Mouse (Mus musculus): ENCODE measurements around the gene Bcl2l2. TPM values are rescaled to one million over a fixed set of nuclear protein-coding genes. Genes with fewer than 3 reads are reported as not detected.

The Bcl2l2 gene
- polyA plus RNA-seq, 1 experiment from 2014 or later, result 3.3 TPM

- no peak within 1 kb of the TSS for H3K9ac ChIP-seq
- peaks cover 3% of the 10 kb centered on the region; the same call in 1 of the 2 replicates for H3K27me3 ChIP-seq
- no peaks in the 10 kb centered on the region for H3K36me3 ChIP-seq (replicated peaks)
- H3K4me1 ChIP-seq, result peaks cover 7% of the 10 kb centered on the region
- no peak for ATAC-seq (ENCODE audit: low FRiP score)
- H3K4me2 ChIP-seq, result no peak within 1 kb of the TSS
- no peak within 1 kb of the TSS for H3K4me3 ChIP-seq (replicated peaks)
- no peak within 1 kb of the TSS for H3K27ac ChIP-seq
- 85% methylated on average over 5 of the region's 5 CpGs for WGBS
- no peaks in the 10 kb centered on the region for H3K9me3 ChIP-seq
Observed at GRCm38 (mm10) chr14:54870861-54871260, 12.3 kb upstream of the Bcl2l2 start, which contains the start of gene Homez. Gene Homez, minus strand, starts transcription at chr14:54870961.

DNA sequence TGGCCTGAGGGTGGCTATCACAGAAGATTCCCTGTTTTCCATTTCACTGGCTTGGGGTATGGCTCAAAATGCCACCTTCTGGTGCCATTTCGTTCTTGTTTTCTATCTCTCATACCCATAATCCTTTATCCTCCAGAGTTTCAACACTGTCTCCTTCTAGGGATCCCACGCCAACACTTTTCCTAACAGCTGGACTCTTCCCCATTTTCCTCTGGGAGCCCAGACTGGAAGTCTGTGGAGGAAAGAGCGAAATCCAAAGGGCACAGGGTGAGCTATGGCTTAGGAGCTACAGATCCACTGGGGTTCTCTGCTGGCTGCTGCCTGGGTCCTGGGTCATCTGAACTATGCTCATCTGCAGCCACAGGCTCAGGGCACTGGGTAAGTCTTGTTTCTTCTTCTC, 9.0 kb upstream of the Bcl2l2 start:
- H3K36me3 ChIP-seq (replicated peaks), result no peaks in the 10 kb centered on the region
- no peaks in the 10 kb centered on the region for H3K9me3 ChIP-seq
- H3K4me1 ChIP-seq, result peaks cover 16% of the 10 kb centered on the region
- H3K27ac ChIP-seq, result no peak overlapping the region
- WGBS, result 95% methylated on average over 3 of the region's 3 CpGs
- ATAC-seq (ENCODE audit: low FRiP score), result no peak
- H3K4me3 ChIP-seq (replicated peaks), result no peak overlapping the region
- 0 out of 2 replicates have a peak overlapping the region, but pooled peaks have one; percentile 12 for H3K9ac ChIP-seq
- peaks cover 10% of the 10 kb centered on the region; the same call in 1 of the 2 replicates for H3K27me3 ChIP-seq
- no peak overlapping the region for H3K4me2 ChIP-seq

DNA sequence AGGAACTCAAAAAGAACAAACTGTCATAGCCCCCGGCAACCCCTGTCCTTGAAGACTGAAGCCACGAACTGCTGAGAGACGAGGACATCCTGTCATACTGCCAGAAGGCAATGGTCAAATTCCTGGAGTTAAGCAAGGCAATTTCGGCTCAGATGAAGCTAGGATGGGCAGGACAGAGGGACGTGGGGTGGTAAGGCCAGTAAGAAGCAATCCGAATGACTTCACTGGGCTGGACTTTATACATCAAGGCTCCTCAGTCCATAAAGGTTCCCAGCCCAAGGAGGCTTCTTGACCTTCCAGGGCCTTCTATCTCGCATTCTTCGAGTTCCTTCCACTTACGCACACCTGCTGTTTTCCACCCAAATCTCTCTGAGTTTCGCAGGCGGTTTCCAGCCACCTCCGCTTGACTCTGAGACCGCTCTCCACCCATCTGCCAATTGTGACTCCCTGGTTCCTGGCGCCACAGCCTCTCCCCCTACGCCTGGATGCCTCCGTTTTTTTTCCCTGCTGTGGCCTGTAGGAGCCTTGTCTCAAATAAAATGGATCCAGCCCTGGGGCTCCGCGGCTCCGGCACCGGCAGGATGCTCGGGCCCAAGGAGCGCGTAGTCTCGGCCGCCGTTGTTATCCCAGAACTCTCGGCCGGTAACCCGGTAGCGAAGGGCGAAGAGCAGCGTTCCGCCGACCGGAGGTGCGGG, 7.2 kb upstream of the Bcl2l2 start:
- WGBS, result 3% methylated on average over 36 of the region's 36 CpGs
- Histone ChIP-seq H3K4me2 (peak overlapping the region; percentile 92), H3K9me3 (no peaks in the 10 kb centered on the region), H3K4me1 (peaks cover 16% of the 10 kb centered on the region), H3K36me3 (replicated peaks) (no peaks in the 10 kb centered on the region), H3K4me3 (replicated peaks) (peak overlapping the region; percentile 75), H3K9ac (peak overlapping the region; percentile 82), H3K27me3 (peaks cover 10% of the 10 kb centered on the region; the same call in 1 of the 2 replicates), H3K27ac (peak overlapping the region; percentile 89)
- peak; percentile 66 for ATAC-seq (ENCODE audit: low FRiP score)

- peak overlapping the region; percentile 92 for H3K4me2 ChIP-seq
- H3K36me3 ChIP-seq (replicated peaks), result no peaks in the 10 kb centered on the region
- peak overlapping the region; percentile 82 for H3K9ac ChIP-seq
- H3K27me3 ChIP-seq, result peaks cover 10% of the 10 kb centered on the region; the same call in 1 of the 2 replicates
- H3K9me3 ChIP-seq, result no peaks in the 10 kb centered on the region
- H3K27ac ChIP-seq, result peak overlapping the region; percentile 89
- peak overlapping the region; percentile 75 for H3K4me3 ChIP-seq (replicated peaks)
- under 1% methylated on average over 52 of the region's 72 CpGs for WGBS
- ATAC-seq (ENCODE audit: low FRiP score), result peak; percentile 93
- H3K4me1 ChIP-seq, result peaks cover 16% of the 10 kb centered on the region
Observed at GRCm38 (mm10) chr14:54876539-54877047, 6.6 kb upstream of the Bcl2l2 start.

- Histone ChIP-seq H3K27ac (peak within 1 kb of the TSS; percentile 89), H3K9me3 (no peaks in the 10 kb centered on the region), H3K4me3 (replicated peaks) (peak within 1 kb of the TSS; percentile 75), H3K27me3 (peaks cover 10% of the 10 kb centered on the region; the same call in 1 of the 2 replicates), H3K36me3 (replicated peaks) (no peaks in the 10 kb centered on the region), H3K9ac (peak within 1 kb of the TSS; percentile 82), H3K4me2 (peak within 1 kb of the TSS; percentile 92), H3K4me1 (peaks cover 16% of the 10 kb centered on the region)
- under 1% methylated on average over 51 of the region's 61 CpGs for WGBS
- ATAC-seq (ENCODE audit: low FRiP score), result peak; percentile 82
Observed at GRCm38 (mm10) chr14:54877048-54877715, 6.0 kb upstream of the Bcl2l2 start, which contains the start of gene Ppp1r3e. Gene Ppp1r3e, minus strand, starts transcription at chr14:54877550.

DNA sequence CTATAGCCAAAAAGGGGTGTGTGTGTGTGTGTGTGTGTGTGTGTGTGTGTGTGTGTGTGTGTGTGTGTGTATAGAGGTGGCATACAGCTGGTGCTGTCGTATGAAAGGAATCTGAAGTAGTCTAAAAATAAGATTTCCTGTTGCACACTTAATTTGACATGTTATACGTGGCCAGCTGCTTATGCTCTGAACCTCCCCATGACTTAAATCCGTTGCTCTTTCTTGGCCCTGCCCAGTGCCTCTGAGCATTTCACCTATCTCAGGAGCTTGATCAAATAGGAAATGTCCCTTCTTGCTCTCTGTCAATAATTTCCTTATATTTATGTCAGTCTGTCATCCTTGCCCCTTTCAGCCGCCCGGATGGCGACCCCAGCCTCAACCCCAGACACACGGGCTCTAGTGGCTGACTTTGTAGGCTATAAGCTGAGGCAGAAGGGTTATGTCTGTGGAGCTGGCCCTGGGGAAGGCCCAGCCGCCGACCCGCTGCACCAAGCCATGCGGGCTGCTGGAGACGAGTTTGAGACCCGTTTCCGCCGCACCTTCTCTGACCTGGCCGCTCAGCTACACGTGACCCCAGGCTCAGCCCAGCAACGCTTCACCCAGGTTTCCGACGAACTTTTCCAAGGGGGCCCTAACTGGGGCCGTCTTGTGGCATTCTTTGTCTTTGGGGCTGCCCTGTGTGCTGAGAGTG, 990 bp downstream of the Bcl2l2 start:
- H3K4me3 ChIP-seq (replicated peaks), result peak overlapping the region; percentile 65
- H3K9me3 ChIP-seq, result no peaks in the 10 kb centered on the region
- H3K9ac ChIP-seq, result peak overlapping the region; percentile 76
- 29% methylated on average over 21 of the region's 21 CpGs for WGBS
- 0 out of 2 replicates have a peak, but pooled peaks cover 5% of the 10 kb centered on the region for H3K36me3 ChIP-seq (replicated peaks)
- no peak; the same call in 1 of the 2 replicates for ATAC-seq (ENCODE audit: low FRiP score)
- H3K27ac ChIP-seq, result peak overlapping the region; percentile 90
- peak overlapping the region; percentile 85 for H3K4me2 ChIP-seq
- H3K27me3 ChIP-seq, result no peaks in the 10 kb centered on the region
- H3K4me1 ChIP-seq, result peaks cover 27% of the 10 kb centered on the region

GRCm38 (mm10) chr14:54885309-54885708, 2.1 kb downstream of the Bcl2l2 start:
- 0 out of 2 replicates have a peak, but pooled peaks cover 5% of the 10 kb centered on the region for H3K36me3 ChIP-seq (replicated peaks)
- H3K27me3 ChIP-seq, result no peaks in the 10 kb centered on the region
- H3K4me1 ChIP-seq, result peaks cover 27% of the 10 kb centered on the region
- H3K4me2 ChIP-seq, result peak overlapping the region; percentile 85
- no peaks in the 10 kb centered on the region for H3K9me3 ChIP-seq
- no peak overlapping the region for H3K27ac ChIP-seq
- no peak for ATAC-seq (ENCODE audit: low FRiP score)
- 94% methylated on average over 11 of the region's 11 CpGs for WGBS
- H3K4me3 ChIP-seq (replicated peaks), result no peak overlapping the region
- no peak overlapping the region for H3K9ac ChIP-seq

DNA sequence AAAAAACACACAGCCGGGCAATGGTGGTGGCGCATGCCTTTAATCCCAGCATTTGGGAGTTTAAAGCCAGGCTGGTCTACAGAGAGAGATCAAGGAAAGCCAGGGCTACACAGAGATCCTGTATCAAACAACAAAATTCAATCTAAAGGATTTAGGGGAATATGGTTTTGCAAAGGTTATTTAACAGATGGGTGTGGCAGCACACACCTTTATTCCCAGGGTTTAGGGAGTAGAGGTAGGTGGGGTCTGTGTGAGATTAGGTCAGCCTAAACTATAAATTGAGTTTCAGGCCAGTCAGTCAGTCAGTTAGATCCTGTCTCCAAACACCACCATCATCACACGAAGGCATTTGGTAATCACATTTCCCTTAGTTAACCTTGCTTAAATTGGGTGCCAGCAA, 9.0 kb downstream of the Bcl2l2 start, which contains the start of gene Pabpn1:
Pabpn1 (plus strand) TSS at position 301 of the 400 bp plus-strand sequence.
- Histone ChIP-seq H3K4me3 (replicated peaks) (peak within 1 kb of the TSS; percentile 99), H3K27ac (peak within 1 kb of the TSS; percentile 79), H3K36me3 (replicated peaks) (peaks cover 18% of the 10 kb centered on the region), H3K9me3 (no peaks in the 10 kb centered on the region), H3K4me2 (peak within 1 kb of the TSS; percentile 48), H3K4me1 (peaks cover 15% of the 10 kb centered on the region), H3K9ac (peak within 1 kb of the TSS; percentile 22; the same call in 1 of the 2 replicates), H3K27me3 (no peaks in the 10 kb centered on the region)
- ATAC-seq (ENCODE audit: low FRiP score), result no peak
- WGBS, result 94% methylated on average over 3 of the region's 3 CpGs

GRCm38 (mm10) chr14:54893651-54894181, 10.5 kb downstream of the Bcl2l2 start:
- H3K4me1 ChIP-seq, result peaks cover 18% of the 10 kb centered on the region
- WGBS, result under 1% methylated on average over 38 of the region's 38 CpGs
- ATAC-seq (ENCODE audit: low FRiP score), result peak; percentile 98
- peak overlapping the region; percentile 99 for H3K9ac ChIP-seq
- no peaks in the 10 kb centered on the region for H3K27me3 ChIP-seq
- peak overlapping the region; percentile 48 for H3K4me2 ChIP-seq
- peak overlapping the region; percentile 99 for H3K4me3 ChIP-seq (replicated peaks)
- peak overlapping the region; percentile 95 for H3K27ac ChIP-seq
- peaks cover 31% of the 10 kb centered on the region for H3K36me3 ChIP-seq (replicated peaks)
- H3K9me3 ChIP-seq, result no peaks in the 10 kb centered on the region

GRCm38 (mm10) chr14:54894296-54895151, 11.3 kb downstream of the Bcl2l2 start:
- H3K4me2 ChIP-seq, result peak overlapping the region; percentile 58
- ATAC-seq (ENCODE audit: low FRiP score), result peak; percentile 64
- H3K9me3 ChIP-seq, result no peaks in the 10 kb centered on the region
- peak overlapping the region; percentile 99 for H3K9ac ChIP-seq
- peak overlapping the region; percentile 99 for H3K4me3 ChIP-seq (replicated peaks)
- H3K27ac ChIP-seq, result peak overlapping the region; percentile 95
- peaks cover 18% of the 10 kb centered on the region for H3K4me1 ChIP-seq
- H3K36me3 ChIP-seq (replicated peaks), result peaks cover 37% of the 10 kb centered on the region
- WGBS, result under 1% methylated on average over 54 of the region's 54 CpGs
- no peaks in the 10 kb centered on the region for H3K27me3 ChIP-seq

DNA sequence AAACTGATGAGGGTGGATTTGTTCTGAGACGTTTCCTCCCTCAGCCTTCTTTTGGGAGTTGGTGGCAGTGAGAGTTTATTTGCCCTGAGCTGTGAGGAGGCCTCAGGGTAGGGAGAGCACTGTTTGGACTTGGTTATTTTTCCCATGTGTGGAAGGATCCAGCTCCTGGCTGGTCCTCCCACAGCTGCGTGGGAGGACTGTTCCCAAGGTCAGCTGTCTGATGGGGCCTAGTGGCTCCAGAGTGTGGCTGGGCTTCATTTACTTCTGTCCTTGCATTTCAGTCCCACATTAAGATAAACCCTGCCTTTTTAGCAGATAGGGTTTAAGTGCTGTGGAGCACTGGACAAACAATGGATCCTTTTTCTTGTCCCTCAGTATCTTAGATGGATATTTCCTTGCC, 14.3 kb downstream of the Bcl2l2 start:
- Histone ChIP-seq H3K9ac (peak overlapping the region; percentile 8; the same call in 1 of the 2 replicates), H3K27me3 (no peaks in the 10 kb centered on the region), H3K27ac (no peak overlapping the region), H3K9me3 (no peaks in the 10 kb centered on the region), H3K4me2 (no peak overlapping the region), H3K4me1 (peaks cover 18% of the 10 kb centered on the region), H3K4me3 (replicated peaks) (no peak overlapping the region), H3K36me3 (replicated peaks) (peaks cover 37% of the 10 kb centered on the region)
- no peak for ATAC-seq (ENCODE audit: low FRiP score)
- WGBS, result 74% methylated on average over 2 of the region's 2 CpGs

All from forebrain, embryonic 12.5 days (tissue).